In the genomic region with DNA sequence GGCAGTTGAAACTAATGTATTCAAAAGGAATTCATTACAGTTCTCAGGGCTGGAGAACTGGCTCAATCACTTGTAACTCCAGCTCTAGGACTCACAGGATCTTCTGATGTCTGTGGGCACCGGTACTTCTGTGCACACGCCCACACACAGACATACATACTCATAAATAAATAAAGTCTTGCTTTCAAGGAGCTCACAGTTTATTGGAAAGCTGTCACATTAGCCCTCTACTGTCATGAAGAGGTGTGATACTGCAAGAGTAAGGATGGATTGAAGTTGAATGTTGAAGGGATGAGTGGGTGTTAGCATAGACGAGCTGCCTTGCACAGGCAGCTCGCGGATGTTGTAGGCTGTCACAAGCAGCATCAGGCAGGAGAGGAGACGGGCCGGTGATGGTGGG, we compare ENCODE assay signal across 30 mouse cellular contexts. TPM values are rescaled to one million over a fixed set of nuclear protein-coding genes. Genes with fewer than 3 reads are reported as not detected.
A peak's percentile ranks its signal among the peaks of the same experiment; 100 is the strongest.
DNase-seq lines count a peak whose midpoint lies in the region; ATAC-seq and TF ChIP-seq lines count a peak whose summit lies in the region.
"Had no signal": no experiment of that assay in that cellular context is flagged by ENCODE, and none has a peak within 500 bp of the region (broad histone marks: within the 10 kb centered on the region; RNA-seq: fewer than 3 reads in every experiment).

No protein-coding gene starts in this region.

- intact Hi-C loops in left cerebral cortex, adult 2 months (cut with DNase I) = loop anchor here (10.0 kb wide), 1 partner anchor 47 kb away; no protein-coding TSS in a partner anchor
- intact Hi-C loops in left cerebral cortex, postnatal 4 days (cut with DNase I) = no loop called here

- ATAC-seq in frontal cortex, adult (ENCODE audit: low TSS enrichment) = peak; percentile 68
- peak; percentile 35 for ATAC-seq in inflammation-experienced regulatory T-cells, adult 6 months
- no peak for ATAC-seq in midbrain, postnatal 0 days (ENCODE audit: low FRiP score)
- ATAC-seq: forebrain, embryonic 16.5 days; intestine, embryonic 15.5 days; lung, postnatal 0 days; midbrain, embryonic 13.5 days; Patski had no signal

- WGBS in midbrain, postnatal 0 days = 87% methylated on average over 7 of the region's 7 CpGs

- no peaks in the 10 kb centered on the region for H3K36me3 ChIP-seq in midbrain, postnatal 0 days (ENCODE audit: insufficient read depth, low read length)
- H3K36me3 ChIP-seq: hindbrain, embryonic 15.5 days; intestine, embryonic 15.5 days had no signal

- no peaks in the 10 kb centered on the region for H3K9me3 ChIP-seq in midbrain, postnatal 0 days (ENCODE audit: low read length)
- H3K9me3 ChIP-seq: embryonic facial prominence, embryonic 12.5 days; hindbrain, embryonic 15.5 days; intestine, embryonic 15.5 days; limb, embryonic 13.5 days; midbrain, embryonic 13.5 days; neural tube, embryonic 15.5 days had no signal

- no peak overlapping the region for H3K4me2 ChIP-seq in midbrain, postnatal 0 days (ENCODE audit: low read depth, low read length, poor library complexity, severe bottlenecking)
- H3K4me2 ChIP-seq: embryonic facial prominence, embryonic 12.5 days; hindbrain, embryonic 15.5 days; intestine, embryonic 15.5 days; limb, embryonic 13.5 days; liver, embryonic 11.5 days; midbrain, embryonic 13.5 days; neural tube, embryonic 15.5 days had no signal

- no peaks in the 10 kb centered on the region for H3K4me1 ChIP-seq in midbrain, postnatal 0 days (ENCODE audit: insufficient read depth, low read length)
- H3K4me1 ChIP-seq: embryonic facial prominence, embryonic 12.5 days; forebrain, embryonic 10.5 days; hindbrain, embryonic 10.5 days; hindbrain, embryonic 15.5 days; intestine, embryonic 15.5 days; midbrain, embryonic 13.5 days; neural tube, embryonic 15.5 days had no signal

- no peak for TF ChIP-seq CTCF in left cerebral cortex, adult 2 months (IDR thresholded peaks at IDR 0.05)
- TF ChIP-seq CTCF in midbrain, postnatal 0 days (IDR thresholded peaks at IDR 0.05) = no peak

- H3K27me3 ChIP-seq in midbrain, postnatal 0 days (ENCODE audit: insufficient read depth, low read length) = no peaks in the 10 kb centered on the region
- H3K27me3 ChIP-seq: embryonic facial prominence, embryonic 12.5 days; hindbrain, embryonic 15.5 days; intestine, embryonic 15.5 days; limb, embryonic 13.5 days; midbrain, embryonic 13.5 days; neural tube, embryonic 15.5 days; Patski had no signal

- no peak overlapping the region for H3K4me3 ChIP-seq in left cerebral cortex, adult 2 months
- H3K4me3 ChIP-seq in midbrain, postnatal 0 days (ENCODE audit: low read depth, low read length) = no peak overlapping the region
- H3K4me3 ChIP-seq: embryonic facial prominence, embryonic 12.5 days; forebrain, embryonic 10.5 days; heart, adult 2 months; hindbrain, embryonic 10.5 days; hindbrain, embryonic 15.5 days; intestine, embryonic 15.5 days; limb, embryonic 13.5 days; midbrain, embryonic 13.5 days; neural tube, embryonic 15.5 days had no signal

- no peak for DNase-seq in frontal cortex, postnatal 25 days (ENCODE audit: low spot score in 2 of 2)
- DNase-seq in left cerebral cortex, adult 2 months (ENCODE audit: extremely low spot score in 1 of 2, low spot score in 2 of 2) = no peak
- no peak for DNase-seq in left cerebral cortex, postnatal 4 days
- DNase-seq in 3T3-L1 (ENCODE audit: low read depth, low spot score) = peak; percentile 31
- no peak for DNase-seq in kidney, adult 9 months
- no peak for DNase-seq in midbrain, postnatal 0 days (ENCODE audit: low spot score)
- DNase-seq: adrenal gland, postnatal 10 days; cerebellum, adult 11 months; cerebellum, adult 9-11 months; embryo, embryonic 11 days; heart, adult 2 months; heart, postnatal 14 days; kidney, adult 2 months; kidney, postnatal 14 days; lung, adult 18-20 months had no signal

- H3K9ac ChIP-seq in midbrain, postnatal 0 days (replicated peaks; ENCODE audit: low read length, poor library complexity, severe bottlenecking) = no peak overlapping the region
- H3K9ac ChIP-seq: embryonic facial prominence, embryonic 12.5 days; hindbrain, embryonic 15.5 days; intestine, embryonic 15.5 days; limb, embryonic 13.5 days; midbrain, embryonic 13.5 days; neural tube, embryonic 15.5 days had no signal

- peak overlapping the region; percentile 77; the same call in 1 of the 2 replicates for H3K27ac ChIP-seq in left cerebral cortex, adult 2 months
- no peak overlapping the region for H3K27ac ChIP-seq in midbrain, postnatal 0 days (ENCODE audit: low read depth, low read length)
- H3K27ac ChIP-seq: embryonic facial prominence, embryonic 12.5 days; forebrain, embryonic 10.5 days; heart, adult 2 months; hindbrain, embryonic 10.5 days; hindbrain, embryonic 15.5 days; intestine, embryonic 15.5 days; limb, embryonic 13.5 days; macrophage; midbrain, embryonic 13.5 days; neural tube, embryonic 15.5 days had no signal

RNA-seq across cellular contexts. Expression of a gene that starts 14.9 kb away (rescaled TPM):
- total RNA-seq in left cerebral cortex, adult 2 months (2021) = 10 to 100 TPM; 34.0 to 34.1 TPM
- 10 to 100 TPM; 33.8 to 38.2 TPM for total RNA-seq in left cerebral cortex, postnatal 4 days (2021)
- polyA plus RNA-seq in inflammation-experienced regulatory T-cells, adult 6 months (2017; shearing (Covaris generic)) = 1 to 10 TPM; 1.9 to 2.2 (median 2.0) TPM
- 37.1 and 46.5 TPM in 2 replicates for total RNA-seq in midbrain, postnatal 0 days (2014; rRNA removed)
- polyA plus RNA-seq in midbrain, postnatal 0 days (2015; fragmentation: Nextera tagmentation; extraction: Ambion mirVana) = 50.0 TPM in 2 replicates

RNA-seq across cellular contexts. Expression of a gene that starts 56.7 kb away (rescaled TPM):
- total RNA-seq in left cerebral cortex, adult 2 months (2021) = 10 to 100 TPM; 13.2 to 13.8 TPM
- total RNA-seq in left cerebral cortex, postnatal 4 days (2021) = 10 to 100 TPM; 17.3 to 19.7 TPM
- polyA plus RNA-seq in inflammation-experienced regulatory T-cells, adult 6 months (2017; shearing (Covaris generic)) = 1 to 10 TPM; 2.1 to 3.0 (median 3.0) TPM
- 19.5 and 22.3 TPM in 2 replicates for total RNA-seq in midbrain, postnatal 0 days (2014; rRNA removed)
- polyA plus RNA-seq in midbrain, postnatal 0 days (2015; fragmentation: Nextera tagmentation; extraction: Ambion mirVana) = 12.2 and 14.3 TPM in 2 replicates

RNA-seq across cellular contexts. Expression of a gene that starts 58.9 kb away (rescaled TPM):
- total RNA-seq in left cerebral cortex, adult 2 months (2021) = 10 to 100 TPM; 30.2 to 30.8 TPM
- 10 to 100 TPM; 44.4 to 49.5 TPM for total RNA-seq in left cerebral cortex, postnatal 4 days (2021)
- polyA plus RNA-seq in inflammation-experienced regulatory T-cells, adult 6 months (2017; shearing (Covaris generic)) = 10 to 100 TPM; 58.3 to 70.9 (median 58.4) TPM
- total RNA-seq in midbrain, postnatal 0 days (2014; rRNA removed) = 54.0 and 63.3 TPM in 2 replicates
- 86.8 and 90.9 TPM in 2 replicates for polyA plus RNA-seq in midbrain, postnatal 0 days (2015; fragmentation: Nextera tagmentation; extraction: Ambion mirVana)

RNA-seq across cellular contexts. Expression of a gene that starts 59.0 kb away (rescaled TPM):
- 10 to 100 TPM; 15.7 to 23.5 TPM for total RNA-seq in left cerebral cortex, adult 2 months (2021)
- 10 to 100 TPM; 31.0 to 34.9 TPM for total RNA-seq in left cerebral cortex, postnatal 4 days (2021)
- 100 to 1,000 TPM in 2 of 3 experiments, 10 to 100 TPM in 1; 92.0 to 107 (median 100) TPM for polyA plus RNA-seq in inflammation-experienced regulatory T-cells, adult 6 months (2017; shearing (Covaris generic))
- total RNA-seq in midbrain, postnatal 0 days (2014; rRNA removed) = 34.0 and 39.1 TPM in 2 replicates
- 52.8 and 54.0 TPM in 2 replicates for polyA plus RNA-seq in midbrain, postnatal 0 days (2015; fragmentation: Nextera tagmentation; extraction: Ambion mirVana)
